Mouse (Mus musculus) liver, embryonic 11.5 days (tissue): Measurements from ENCODE around the gene Klhl26. TPM values are rescaled to one million over a fixed set of nuclear protein-coding genes. Genes with fewer than 3 reads are reported as not detected.
"Not testable (repeated sequence)": the region's sequence is repeated elsewhere in the genome, so short reads cannot be mapped to it uniquely, and the experiment has no call there.

Experiments
- ATAC-seq: fragments of 200-750 bp; cut with Nextera tagmentation; replicated peaks from 2 replicates; pipeline ENCODE4 v1.8.0; 2017; ENCODE audit warnings: moderate number of reproducible peaks, mild to moderate bottlenecking, moderate TSS enrichment, moderate library complexity; ENCODE audit not compliant: low FRiP score
- DNase-seq: peaks from one replicate; pipeline ENCODE4 v3.0.0-alpha.2; 2017; ENCODE audit warnings: low spot score
- H3K27ac ChIP-seq: fragments of 300-500 bp; sonication (generic); 2 replicates; pipeline ENCODE4 v1.5.1; 2014; ENCODE audit warnings: mild to moderate bottlenecking, low read depth, low read length, control low read depth
- H3K27me3 ChIP-seq: fragments of 300-500 bp; sonication (generic); replicated peaks from 2 replicates; pipeline ENCODE4 v1.6.1; 2014; ENCODE audit warnings: low read length, mixed read lengths; ENCODE audit not compliant: control insufficient read depth, insufficient read depth
- H3K36me3 ChIP-seq: fragments of 300-500 bp; sonication (generic); 2 replicates; pipeline ENCODE4 v1.6.1; 2014; ENCODE audit warnings: mild to moderate bottlenecking, low read length, moderate library complexity, mixed read lengths; ENCODE audit not compliant: control insufficient read depth, insufficient read depth
- H3K4me1 ChIP-seq: fragments of 300-500 bp; sonication (generic); replicated peaks from 2 replicates; pipeline ENCODE4 v1.6.1; 2014; ENCODE audit warnings: low read length, mixed read lengths; ENCODE audit not compliant: control insufficient read depth, insufficient read depth
- H3K4me2 ChIP-seq: fragments of 300-500 bp; sonication (generic); 2 replicates; pipeline ENCODE4 v1.6.1; 2014; ENCODE audit warnings: mild to moderate bottlenecking, control low read depth, moderate library complexity
- H3K4me3 ChIP-seq: fragments of 300-500 bp; sonication (generic); 2 replicates; pipeline ENCODE4 v1.5.1; 2014; ENCODE audit warnings: low read depth, low read length, control low read depth
- H3K9ac ChIP-seq: fragments of 300-500 bp; sonication (generic); 2 replicates; pipeline ENCODE4 v1.6.1; 2014; ENCODE audit warnings: low read depth, low read length, control low read depth
- H3K9me3 ChIP-seq: fragments of 300-500 bp; sonication (generic); 2 replicates; pipeline ENCODE4 v1.6.1; 2016; ENCODE audit warnings: low read length, inconsistent platforms, mixed read lengths; ENCODE audit not compliant: control insufficient read depth
- WGBS: fragments of 180-500 bp; shearing (Covaris S2); extraction: QIAGEN DNeasy Blood & Tissue Kit; methylation state at CpG from one replicate; pipeline ENCODE4 v1.1.7; 2014; 5-methylcytosine and 5-hydroxymethylcytosine counted together
- polyA plus RNA-seq: library from polyadenylated mRNA; unstranded; fragments of >200 nt; fragmentation: Nextera tagmentation; extraction: Ambion mirVana; gene quantifications from 2 replicates; pipeline ENCODE4 v1.2.1, GENCODE M21; 2014

Klhl26 gene
- polyA plus RNA-seq, 1 experiment from 2014 or later, result 13.0 TPM

- Histone ChIP-seq H3K9ac (peak overlapping the region; percentile 100), H3K36me3 (peaks cover 38% of the 10 kb centered on the region), H3K27ac (peak overlapping the region; percentile 62), H3K4me2 (peak overlapping the region; percentile 85), H3K27me3 (no peaks in the 10 kb centered on the region), H3K4me3 (peak overlapping the region; percentile 99), H3K9me3 (no peaks in the 10 kb centered on the region), H3K4me1 (peaks cover 20% of the 10 kb centered on the region)
- WGBS, result 85% methylated on average over 2 of the region's 2 CpGs
- DNase-seq, result no peak
- no peak for ATAC-seq
These were observed 35.0 kb upstream of the Klhl26 start for GRCm38 (mm10) chr8:70511770-70512169.

GRCm38 (mm10) chr8:70511174-70511573 is 34.4 kb upstream of the Klhl26 start:
- not testable (repeated sequence) for H3K9me3 ChIP-seq, H3K27me3 ChIP-seq, ATAC-seq, DNase-seq
- peaks cover 20% of the 10 kb centered on the region for H3K4me1 ChIP-seq
- WGBS, result 48% methylated on average over 6 of the region's 6 CpGs
- peak overlapping the region; percentile 85 for H3K4me2 ChIP-seq
- peak overlapping the region; percentile 100 for H3K9ac ChIP-seq
- H3K27ac ChIP-seq, result peak overlapping the region; percentile 97
- H3K4me3 ChIP-seq, result peak overlapping the region; percentile 99
- peaks cover 36% of the 10 kb centered on the region for H3K36me3 ChIP-seq

GRCm38 (mm10) chr8:70510228-70510915 is 33.6 kb upstream of the Klhl26 start, which contains the start of gene Uba52:
TSS of gene Uba52 (minus strand) at chr8:70510801.
- WGBS, result 1% methylated on average over 74 of the region's 74 CpGs
- Histone ChIP-seq H3K9me3 (no peaks in the 10 kb centered on the region), H3K9ac (peak within 1 kb of the TSS; percentile 100), H3K27ac (peak within 1 kb of the TSS; percentile 97), H3K4me3 (peak within 1 kb of the TSS; percentile 99), H3K4me2 (peak within 1 kb of the TSS; percentile 85), H3K27me3 (no peaks in the 10 kb centered on the region), H3K4me1 (peaks cover 27% of the 10 kb centered on the region), H3K36me3 (peaks cover 35% of the 10 kb centered on the region)
- DNase-seq (peak; percentile 95), ATAC-seq (peak; percentile 73)

- Histone ChIP-seq H3K9me3 (no peaks in the 10 kb centered on the region), H3K27me3 (no peaks in the 10 kb centered on the region), H3K36me3 (peaks cover 32% of the 10 kb centered on the region), H3K4me1 (peaks cover 27% of the 10 kb centered on the region), H3K9ac (peak overlapping the region; percentile 100), H3K27ac (peak overlapping the region; percentile 97), H3K4me3 (peak overlapping the region; percentile 99), H3K4me2 (peak overlapping the region; percentile 85)
- DNase-seq (peak; percentile 39), ATAC-seq (no peak)
- 4% methylated on average over 25 of the region's 25 CpGs for WGBS
These were observed 32.6 kb upstream of the Klhl26 start for GRCm38 (mm10) chr8:70509281-70509952.

GRCm38 (mm10) chr8:70507027-70507393 is 30.2 kb upstream of the Klhl26 start:
- Histone ChIP-seq H3K9me3 (no peaks in the 10 kb centered on the region), H3K36me3 (peaks cover 22% of the 10 kb centered on the region), H3K27ac (peak overlapping the region; percentile 95), H3K9ac (0 out of 2 replicates have a peak overlapping the region, but pooled peaks have one; percentile 91), H3K27me3 (peaks cover 16% of the 10 kb centered on the region), H3K4me1 (peaks cover 35% of the 10 kb centered on the region), H3K4me3 (peak overlapping the region; percentile 73), H3K4me2 (peak overlapping the region; percentile 77)
- WGBS, result 56% methylated on average over 5 of the region's 5 CpGs
- DNase-seq, result no peak
- ATAC-seq, result no peak

- 2% methylated on average over 40 of the region's 40 CpGs for WGBS
- peak within 1 kb of the TSS; percentile 95 for H3K27ac ChIP-seq
- peaks cover 21% of the 10 kb centered on the region for H3K27me3 ChIP-seq
- peak within 1 kb of the TSS; percentile 73 for H3K4me3 ChIP-seq
- no peaks in the 10 kb centered on the region for H3K9me3 ChIP-seq
- ATAC-seq (peak; percentile 84), DNase-seq (peak; percentile 99)
- H3K4me2 ChIP-seq, result peak within 1 kb of the TSS; percentile 85
- peaks cover 35% of the 10 kb centered on the region for H3K4me1 ChIP-seq
- H3K9ac ChIP-seq, result peak within 1 kb of the TSS; percentile 91
- peaks cover 20% of the 10 kb centered on the region for H3K36me3 ChIP-seq
These were observed 29.7 kb upstream of the Klhl26 start, which contains the start of gene Rex1bd for GRCm38 (mm10) chr8:70506328-70507026. TSS of gene Rex1bd (minus strand) at chr8:70506752.

- no peak for DNase-seq
- Histone ChIP-seq H3K9me3 (no peaks in the 10 kb centered on the region), H3K4me3 (peak overlapping the region; percentile 73), H3K4me1 (peaks cover 39% of the 10 kb centered on the region), H3K36me3 (peaks cover 20% of the 10 kb centered on the region), H3K27ac (peak overlapping the region; percentile 95; the same call in 1 of the 2 replicates), H3K9ac (peak overlapping the region; percentile 91), H3K27me3 (peaks cover 27% of the 10 kb centered on the region), H3K4me2 (peak overlapping the region; percentile 77)
- WGBS, result 39% methylated on average over 32 of the region's 32 CpGs
- peak; percentile 26 for ATAC-seq
These were observed 29.0 kb upstream of the Klhl26 start for GRCm38 (mm10) chr8:70505698-70506327.

- 69% methylated on average over 3 of the region's 3 CpGs for WGBS
- no peaks in the 10 kb centered on the region for H3K9me3 ChIP-seq
- no peak for ATAC-seq
- no peak overlapping the region for H3K27ac ChIP-seq
- no peak overlapping the region for H3K4me3 ChIP-seq
- H3K27me3 ChIP-seq, result peaks cover 35% of the 10 kb centered on the region
- DNase-seq, result peak; percentile 75
- H3K4me2 ChIP-seq, result no peak overlapping the region
- H3K4me1 ChIP-seq, result peaks cover 47% of the 10 kb centered on the region
- no peak overlapping the region for H3K9ac ChIP-seq
- peaks cover 20% of the 10 kb centered on the region for H3K36me3 ChIP-seq
These were observed 28.1 kb upstream of the Klhl26 start for GRCm38 (mm10) chr8:70504851-70505250.
